Mouse (Mus musculus): ENCODE measurements around the gene Kcna4. TPM values are rescaled to one million over a fixed set of nuclear protein-coding genes. Genes with fewer than 3 reads are reported as not detected.

The Kcna4 gene
- total RNA-seq (2012; rRNA removed) (0.20 TPM in 1 of 2 replicates, not detected in the other), polyA plus RNA-seq (2012; ENCODE audit: insufficient read depth in 1 of 2, insufficient read length in 2 of 2, low read depth in 1 of 2, low replicate concordance in 2 of 2, missing spikeins in 1 of 2) (not detected)

DNA sequence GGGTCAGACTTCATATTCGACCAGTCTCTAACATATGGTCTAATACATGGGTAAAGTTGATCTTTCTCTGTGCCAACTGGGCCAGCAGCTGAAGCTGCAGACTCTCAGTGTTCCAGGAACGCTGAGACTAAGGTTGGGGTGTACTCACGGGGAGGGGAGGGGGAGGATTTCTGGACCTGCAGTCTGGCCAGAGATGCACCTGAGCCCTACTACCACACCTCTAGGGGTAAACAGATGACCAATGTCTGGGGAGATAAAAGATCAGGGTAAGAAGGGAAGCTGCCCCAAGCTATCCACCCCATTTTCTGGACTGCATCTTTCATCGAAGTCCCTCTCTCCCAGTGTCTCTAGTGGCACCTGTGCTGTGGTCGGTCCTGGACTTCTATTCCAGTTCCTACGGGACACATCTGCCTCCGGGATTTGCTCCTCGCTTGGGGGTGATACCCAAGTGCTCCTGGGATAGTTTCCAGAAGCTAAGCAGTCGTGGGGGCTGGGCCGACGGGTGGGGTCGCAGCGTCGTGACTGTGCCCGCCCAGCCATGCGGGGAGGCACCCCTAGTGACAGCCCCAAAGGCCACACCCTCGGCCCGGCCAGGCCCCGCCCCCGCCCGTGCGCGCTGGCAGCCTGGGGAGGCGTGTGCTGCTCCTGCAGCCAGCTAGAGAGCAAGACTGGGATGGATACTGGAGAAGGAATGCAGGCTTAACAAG is at the start of gene Kcna4:
Gene Kcna4, plus strand, starts transcription at position 650 of the 707 bp plus-strand sequence.
- H3K36me3 ChIP-seq (ENCODE audit: control insufficient read depth in 1 of 2, insufficient read depth in 2 of 2, low read length in 2 of 2): no peaks in the 10 kb centered on the region
- H3K4me1 ChIP-seq (ENCODE audit: control insufficient read depth in 1 of 2, insufficient read depth in 2 of 2, low read length in 2 of 2): no peaks in the 10 kb centered on the region
- H3K79me2 ChIP-seq (ENCODE audit: control insufficient read depth, insufficient read depth, low read length, poor library complexity): no peaks in the 10 kb centered on the region
- no peak for TF ChIP-seq KAT2A (conservative IDR thresholded peaks at IDR 0.05; ENCODE audit: low read depth, low read length)
- TF ChIP-seq MAFK (IDR thresholded peaks at IDR 0.05; ENCODE audit: borderline replicate concordance, low read depth, low read length): no peak
- no peak for TF ChIP-seq ELF1 (IDR thresholded peaks at IDR 0.05; ENCODE audit: low read depth, low read length)
- H3K9me3 ChIP-seq (replicated peaks; ENCODE audit: insufficient read depth, low read length): no peaks in the 10 kb centered on the region
- no peak for DNase-seq (ENCODE audit: low read depth, low spot score)
- no peak within 1 kb of the TSS for H3K4me3 ChIP-seq (ENCODE audit: control insufficient read depth in 1 of 2, insufficient read depth in 1 of 2, low read depth in 2 of 2, low read length in 2 of 2)
- H3K9ac ChIP-seq (ENCODE audit: control insufficient read depth, low read depth, low read length, poor library complexity, severe bottlenecking): no peak within 1 kb of the TSS
- H3K27me3 ChIP-seq (ENCODE audit: control insufficient read depth in 1 of 2, insufficient read depth in 2 of 2, low read length in 2 of 2): no peaks in the 10 kb centered on the region
- no peak within 1 kb of the TSS for H3K27ac ChIP-seq (ENCODE audit: control insufficient read depth, low read depth, low read length)

DNA sequence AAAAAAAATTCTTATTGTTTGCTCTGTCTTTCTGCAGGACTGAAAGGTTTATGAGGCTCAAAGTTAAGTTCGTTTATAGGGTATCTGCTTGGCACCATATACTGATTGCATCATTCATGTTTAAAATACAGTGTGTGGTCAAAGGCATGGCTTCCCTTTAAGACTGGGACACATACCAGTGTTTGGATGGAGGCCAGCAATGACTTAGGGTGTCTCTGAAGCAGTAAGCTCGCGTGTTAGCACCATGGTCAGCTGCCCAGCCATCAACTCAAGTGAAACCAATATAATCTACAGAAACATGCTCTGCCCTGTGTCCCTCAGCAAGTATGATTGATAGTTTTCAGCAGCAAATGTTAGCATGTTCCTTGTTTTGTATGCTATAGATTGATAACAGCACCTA is 32.3 kb upstream of the Kcna4 start:
- H3K79me2 ChIP-seq (ENCODE audit: control insufficient read depth, insufficient read depth, low read length, poor library complexity): no peaks in the 10 kb centered on the region
- H3K27ac ChIP-seq (ENCODE audit: control insufficient read depth, low read depth, low read length): no peak overlapping the region
- no peaks in the 10 kb centered on the region for H3K36me3 ChIP-seq (ENCODE audit: control insufficient read depth in 1 of 2, insufficient read depth in 2 of 2, low read length in 2 of 2)
- no peak overlapping the region for H3K9ac ChIP-seq (ENCODE audit: control insufficient read depth, low read depth, low read length, poor library complexity, severe bottlenecking)
- H3K9me3 ChIP-seq (replicated peaks; ENCODE audit: insufficient read depth, low read length): no peaks in the 10 kb centered on the region
- no peaks in the 10 kb centered on the region for H3K4me1 ChIP-seq (ENCODE audit: control insufficient read depth in 1 of 2, insufficient read depth in 2 of 2, low read length in 2 of 2)
- H3K27me3 ChIP-seq (ENCODE audit: control insufficient read depth in 1 of 2, insufficient read depth in 2 of 2, low read length in 2 of 2): no peaks in the 10 kb centered on the region; a peak in 2 of 4 replicates
- TF ChIP-seq GABPA (IDR thresholded peaks at IDR 0.05; ENCODE audit: low read depth, low read length) (no peak), MAX (IDR thresholded peaks at IDR 0.05; ENCODE audit: low read length) (0 out of 2 replicates have a peak, but pooled peaks have one; percentile 17), RCOR1 (IDR thresholded peaks at IDR 0.05; ENCODE audit: low read depth, low read length) (no peak), RAD21 (IDR thresholded peaks at IDR 0.05; ENCODE audit: low read depth, low read length) (no peak), MXI1 (IDR thresholded peaks at IDR 0.05; ENCODE audit: low read depth, low read length) (peak; percentile 28; the same call in 1 of the 2 replicates), KAT2A (conservative IDR thresholded peaks at IDR 0.05; ENCODE audit: low read depth, low read length) (no peak), ZNF384 (IDR thresholded peaks at IDR 0.05; ENCODE audit: low read depth, low read length) (no peak), SIN3A (IDR thresholded peaks at IDR 0.05; ENCODE audit: low read length) (no peak)
- DNase-seq (ENCODE audit: low read depth, low spot score): peak; percentile 44
- no peak overlapping the region for H3K4me3 ChIP-seq (ENCODE audit: control insufficient read depth in 1 of 2, insufficient read depth in 1 of 2, low read depth in 2 of 2, low read length in 2 of 2)

DNA sequence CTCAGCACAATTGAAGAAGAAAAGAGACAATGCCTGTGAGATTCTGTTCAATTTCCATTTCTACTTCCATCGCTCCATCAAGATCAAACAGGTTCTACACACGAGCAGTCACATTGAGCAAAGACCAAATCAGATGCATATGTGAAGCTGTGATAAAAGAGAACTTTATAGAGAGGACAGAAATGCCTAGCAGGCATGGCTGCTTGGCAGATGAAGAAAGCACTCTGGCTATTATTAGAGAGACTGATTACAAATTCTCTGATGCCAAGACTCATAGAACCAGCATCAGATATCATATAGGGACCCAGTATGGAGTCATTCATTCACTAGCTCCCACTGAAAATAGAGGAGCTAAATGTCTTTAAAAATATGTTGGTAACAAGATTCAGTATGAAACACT is 24.2 kb upstream of the Kcna4 start:
- Histone ChIP-seq H3K27ac (ENCODE audit: control insufficient read depth, low read depth, low read length) (no peak overlapping the region), H3K4me1 (ENCODE audit: control insufficient read depth in 1 of 2, insufficient read depth in 2 of 2, low read length in 2 of 2) (no peaks in the 10 kb centered on the region), H3K9me3 (replicated peaks; ENCODE audit: insufficient read depth, low read length) (no peaks in the 10 kb centered on the region), H3K27me3 (ENCODE audit: control insufficient read depth in 1 of 2, insufficient read depth in 2 of 2, low read length in 2 of 2) (no peaks in the 10 kb centered on the region; a peak in 1 of 4 replicates), H3K79me2 (ENCODE audit: control insufficient read depth, insufficient read depth, low read length, poor library complexity) (no peaks in the 10 kb centered on the region), H3K4me3 (ENCODE audit: control insufficient read depth in 1 of 2, insufficient read depth in 1 of 2, low read depth in 2 of 2, low read length in 2 of 2) (no peak overlapping the region), H3K9ac (ENCODE audit: control insufficient read depth, low read depth, low read length, poor library complexity, severe bottlenecking) (no peak overlapping the region), H3K36me3 (ENCODE audit: control insufficient read depth in 1 of 2, insufficient read depth in 2 of 2, low read length in 2 of 2) (no peaks in the 10 kb centered on the region)
- TF ChIP-seq TBP (IDR thresholded peaks at IDR 0.05; ENCODE audit: low read depth, low read length) (no peak), POLR2A (IDR thresholded peaks at IDR 0.05; ENCODE audit: control insufficient read depth in 1 of 2, insufficient read depth in 1 of 2, low read depth in 1 of 2, low read length in 2 of 2, poor library complexity in 1 of 2) (no peak), MAFK (IDR thresholded peaks at IDR 0.05; ENCODE audit: borderline replicate concordance, low read depth, low read length) (no peak), RCOR1 (IDR thresholded peaks at IDR 0.05; ENCODE audit: low read depth, low read length) (no peak), RAD21 (IDR thresholded peaks at IDR 0.05; ENCODE audit: low read depth, low read length) (no peak), MAZ (IDR thresholded peaks at IDR 0.05; ENCODE audit: low read depth, low read length) (no peak), E2F4 (IDR thresholded peaks at IDR 0.05; ENCODE audit: borderline replicate concordance, low read depth, low read length) (no peak), TAL1 (IDR thresholded peaks at IDR 0.05; ENCODE audit: low read length) (no peak), NRF1 (IDR thresholded peaks at IDR 0.05; ENCODE audit: insufficient read depth, low read depth, low read length, poor library complexity, severe bottlenecking) (no peak), HCFC1 (IDR thresholded peaks at IDR 0.05; ENCODE audit: low read depth, low read length) (no peak), ZNF384 (IDR thresholded peaks at IDR 0.05; ENCODE audit: low read depth, low read length) (no peak)
- no peak for DNase-seq (ENCODE audit: low read depth, low spot score)
